Mouse (Mus musculus) ovary, postnatal 36 days (tissue): ENCODE measurements around the gene Olfr60.

ENCODE experiments used
- DNase-seq: peaks from one replicate; pipeline ENCODE4 v3.0.0; 2022; ENCODE audit warnings: low spot score, mixed read lengths

Olfr60 gene

DNA sequence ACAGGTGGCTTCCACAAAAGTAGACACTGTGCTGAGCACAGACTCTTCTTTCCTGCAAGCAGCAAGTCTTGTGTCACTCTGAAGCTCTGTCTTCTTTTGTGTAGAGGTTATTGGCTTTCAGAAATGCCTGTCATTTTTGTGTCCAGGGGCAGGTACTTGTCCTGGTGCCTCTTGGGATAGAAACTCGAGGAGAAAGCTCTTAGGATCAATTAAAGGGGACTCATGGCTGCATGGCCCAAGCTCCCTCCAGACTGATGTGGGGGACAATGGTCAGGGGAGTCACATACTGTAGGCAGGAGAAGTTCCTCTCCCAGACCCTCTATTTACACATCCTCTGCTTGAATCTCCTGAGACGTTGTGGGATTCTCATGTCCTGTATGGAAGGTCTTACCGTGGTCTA lies at the start of gene Olfr60:
Gene Olfr60, minus strand, starts transcription at position 101 of the 400 bp plus-strand sequence.
- DNase-seq, result no peak

DNA sequence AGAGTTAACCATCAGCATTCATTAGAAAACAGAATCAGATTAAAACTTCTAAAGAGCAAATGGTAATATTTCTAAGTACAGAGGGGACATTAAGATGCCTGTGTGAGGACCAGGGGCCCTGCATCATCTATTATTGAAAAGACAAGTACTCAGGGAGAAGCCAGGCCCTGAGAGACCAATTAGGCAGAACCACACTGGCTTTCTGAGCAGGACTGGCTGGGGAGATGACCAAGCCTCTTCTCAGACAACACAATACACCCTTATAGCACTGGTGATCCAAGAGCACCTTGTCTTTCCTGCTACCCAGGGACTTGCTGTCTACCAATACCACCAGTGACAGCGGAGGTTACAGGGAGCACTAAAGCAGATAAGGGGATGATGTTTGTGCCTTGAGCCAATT lies 41.3 kb upstream of the Olfr60 start, which contains the start of gene Olfr531:
Gene Olfr531, minus strand, starts transcription at position 101 of the 400 bp plus-strand sequence.
- no peak for DNase-seq

DNA sequence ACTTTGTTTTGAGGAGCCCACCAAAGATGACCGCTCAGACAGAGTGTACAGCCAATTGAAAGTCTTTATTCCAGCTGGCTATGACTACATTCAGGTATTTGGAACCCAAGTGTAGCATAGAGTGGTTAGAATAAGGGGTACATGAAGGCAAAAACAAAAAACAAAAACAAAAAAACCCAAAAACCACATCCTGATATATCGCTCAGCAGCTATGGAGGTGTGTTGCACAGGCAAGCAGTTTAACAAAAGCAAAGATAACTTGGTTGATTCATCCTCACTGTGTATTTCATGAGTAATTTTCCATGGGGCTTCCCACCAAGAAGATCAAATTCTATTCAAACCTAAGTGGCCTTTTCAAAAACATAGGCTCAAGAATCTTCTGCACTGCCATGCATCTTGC lies 15.4 kb upstream of the Olfr60 start:
- DNase-seq, result no peak

DNA sequence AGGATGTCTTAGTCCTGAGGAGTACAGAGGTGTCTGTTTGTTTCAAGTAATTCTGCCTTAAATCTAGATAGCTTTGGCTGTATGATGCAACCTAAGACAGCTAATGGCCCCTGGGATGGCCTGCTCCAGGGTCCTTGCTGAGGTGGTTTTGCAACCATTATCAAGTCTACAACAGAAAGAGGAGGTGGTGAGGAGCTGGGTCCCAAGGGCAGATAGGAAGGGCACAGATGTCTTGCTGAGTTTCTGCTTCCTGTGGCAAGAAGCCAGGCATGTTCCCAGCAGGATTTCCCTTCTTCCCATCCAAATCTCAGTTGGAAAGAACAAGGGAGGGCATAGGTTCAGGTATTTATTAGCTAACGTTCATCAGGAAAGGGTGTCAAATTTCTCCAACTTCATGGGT lies 14.8 kb upstream of the Olfr60 start, which contains the start of gene Olfr530:
Gene Olfr530, minus strand, starts transcription at position 101 of the 400 bp plus-strand sequence.
- no peak for DNase-seq

DNA sequence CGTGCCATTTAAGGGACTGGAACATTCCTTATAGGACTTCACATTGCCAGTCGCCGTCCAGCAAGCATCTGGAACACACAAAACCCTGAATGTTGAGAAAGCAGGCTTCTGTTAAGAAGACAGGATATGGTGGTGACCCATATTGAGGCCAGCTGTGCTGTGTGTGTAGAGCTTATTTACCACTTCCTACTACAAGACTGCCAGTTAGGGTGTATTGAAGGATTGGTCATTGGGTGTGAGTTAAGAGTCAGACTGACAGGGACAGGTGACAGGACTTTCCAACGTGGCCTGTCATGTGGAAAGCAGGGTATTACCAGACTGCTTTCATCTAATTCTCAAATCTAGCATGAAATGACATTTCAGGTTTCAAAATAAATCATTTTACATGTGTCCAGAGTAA lies 12.8 kb upstream of the Olfr60 start:
- DNase-seq, result no peak

DNA sequence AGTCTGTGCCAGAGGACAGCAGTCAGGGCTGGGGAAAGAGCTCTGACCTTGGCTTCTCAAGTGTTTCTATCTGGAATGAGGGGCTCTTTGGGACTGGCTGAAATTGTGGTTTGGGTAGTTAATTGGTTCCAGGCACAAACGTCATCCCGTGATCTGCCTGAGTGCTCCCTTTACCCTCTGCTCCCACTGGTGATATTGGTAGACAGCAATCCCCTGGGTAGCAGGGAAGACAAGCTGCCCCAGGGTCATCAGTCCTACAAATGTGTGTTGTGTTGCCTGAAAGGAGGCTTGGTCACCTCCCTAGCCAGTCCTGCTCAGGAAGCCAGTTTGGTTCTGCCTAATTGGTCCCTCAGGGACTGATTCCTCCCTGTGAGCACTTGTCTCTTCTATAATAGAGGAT lies 27.8 kb downstream of the Olfr60 start, which contains the start of gene Olfr527:
Gene Olfr527, plus strand, starts transcription at position 301 of the 400 bp plus-strand sequence.
- no peak for DNase-seq

DNA sequence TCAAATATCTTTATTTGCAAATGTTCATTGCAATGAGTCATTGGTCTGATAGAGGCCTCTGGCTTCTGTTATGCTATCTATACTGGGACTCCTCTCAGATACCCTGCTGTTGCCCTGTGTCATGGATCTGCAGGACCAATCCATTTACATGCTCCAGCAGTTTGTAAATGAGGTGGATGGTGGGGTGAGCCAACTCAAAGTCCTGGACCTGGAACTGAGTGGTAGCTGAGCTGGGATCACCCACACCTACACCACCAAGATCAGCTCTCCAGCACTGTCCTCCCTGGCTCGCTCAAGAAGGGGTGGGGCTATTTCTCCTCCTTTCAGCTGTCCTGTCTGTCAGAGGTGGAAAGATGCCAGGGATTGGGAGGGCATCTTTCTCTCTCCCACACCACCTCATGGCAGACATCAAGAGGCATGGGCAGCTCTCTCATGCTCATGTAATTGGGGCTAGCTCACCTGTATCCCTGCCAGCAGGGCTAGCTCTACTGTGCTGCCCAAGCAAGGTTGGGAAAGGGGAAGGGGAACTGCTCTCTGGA lies 31.6 kb downstream of the Olfr60 start:
- DNase-seq, result no peak

DNA sequence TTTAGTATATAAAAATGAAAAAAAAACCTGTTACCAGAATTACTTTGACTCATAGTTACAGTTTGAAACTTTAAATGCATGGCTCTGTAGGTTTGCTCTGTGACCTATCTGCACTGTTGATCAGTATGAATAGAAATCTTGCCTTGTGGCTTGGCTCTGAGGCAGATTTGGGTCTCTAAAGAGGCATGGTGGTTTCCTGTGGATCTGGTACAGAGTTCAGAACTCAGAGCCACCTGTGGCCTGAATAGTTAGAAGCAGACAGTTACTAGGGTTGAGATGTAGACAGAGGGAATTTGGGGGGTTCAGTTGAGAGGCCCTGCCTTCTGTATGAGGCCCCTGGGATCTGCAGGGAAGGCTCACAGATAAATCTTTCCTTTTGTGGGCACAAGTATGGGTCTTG lies 40.3 kb downstream of the Olfr60 start:
- no peak for DNase-seq

DNA sequence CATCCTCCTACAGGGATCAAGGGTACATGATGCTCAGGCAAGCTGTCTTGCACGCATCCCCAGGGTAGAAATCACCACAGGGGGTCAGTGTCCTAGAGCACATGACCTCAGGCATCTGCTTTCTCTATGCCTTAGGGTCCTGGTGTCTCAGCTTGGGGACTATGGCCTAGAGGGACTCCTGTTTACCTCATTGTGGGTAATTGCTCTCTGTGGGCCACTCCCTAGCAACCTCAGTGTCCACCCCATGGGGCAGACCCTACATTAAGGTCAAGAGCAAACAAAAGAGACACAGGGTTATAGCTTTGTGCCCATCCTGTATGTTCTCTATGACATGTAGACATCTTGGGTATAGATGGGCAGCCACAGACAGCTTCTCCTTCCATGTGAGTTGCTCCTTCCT lies 40.9 kb downstream of the Olfr60 start, which contains the start of gene Olfr525:
Gene Olfr525, plus strand, starts transcription at position 301 of the 400 bp plus-strand sequence.
- no peak for DNase-seq

DNA sequence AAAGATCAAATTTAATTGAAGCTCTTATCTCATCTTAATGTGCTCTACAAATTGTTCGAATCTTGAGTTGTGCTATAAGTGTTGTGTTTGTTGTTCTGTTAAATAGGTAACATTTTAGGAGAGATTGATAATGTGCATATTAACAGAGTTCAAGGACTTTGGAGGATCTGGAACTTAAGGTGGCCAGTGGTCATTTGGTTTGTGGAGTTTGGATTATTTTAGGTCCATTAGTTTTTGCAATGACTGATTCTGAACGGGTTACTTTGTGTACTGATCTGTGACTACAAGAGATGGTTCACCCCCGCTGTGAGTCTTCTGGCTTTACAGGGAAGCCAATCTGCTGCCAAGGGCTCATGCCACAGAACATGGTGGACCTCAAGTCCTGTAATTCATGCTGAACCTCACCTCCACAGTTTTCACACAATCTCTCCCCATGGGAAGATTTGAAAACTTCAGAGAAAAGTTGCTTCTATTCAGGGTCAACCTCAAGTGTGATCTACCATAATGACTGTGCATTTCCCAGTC lies 41.5 kb downstream of the Olfr60 start:
- no peak for DNase-seq

DNA sequence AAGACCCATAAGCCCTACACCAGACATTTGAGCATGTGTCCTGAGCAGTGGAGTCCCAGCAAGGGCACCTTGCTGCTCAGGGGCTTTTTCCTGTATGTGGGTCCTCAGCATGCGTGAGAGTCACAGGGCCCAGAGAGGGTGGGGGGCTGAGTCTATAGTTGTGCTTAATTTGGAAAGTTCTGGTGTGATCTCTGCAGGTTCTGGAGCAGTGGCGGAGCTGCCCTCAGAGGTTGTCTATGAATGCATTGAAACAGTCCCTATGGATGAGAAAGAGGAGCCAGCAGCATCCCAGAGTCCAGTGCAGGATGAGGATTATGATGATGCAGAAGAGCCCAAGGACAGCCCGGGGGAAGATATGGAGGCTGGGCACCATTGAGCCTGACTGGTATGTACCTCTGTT lies 62.1 kb downstream of the Olfr60 start:
- no peak for DNase-seq

DNA sequence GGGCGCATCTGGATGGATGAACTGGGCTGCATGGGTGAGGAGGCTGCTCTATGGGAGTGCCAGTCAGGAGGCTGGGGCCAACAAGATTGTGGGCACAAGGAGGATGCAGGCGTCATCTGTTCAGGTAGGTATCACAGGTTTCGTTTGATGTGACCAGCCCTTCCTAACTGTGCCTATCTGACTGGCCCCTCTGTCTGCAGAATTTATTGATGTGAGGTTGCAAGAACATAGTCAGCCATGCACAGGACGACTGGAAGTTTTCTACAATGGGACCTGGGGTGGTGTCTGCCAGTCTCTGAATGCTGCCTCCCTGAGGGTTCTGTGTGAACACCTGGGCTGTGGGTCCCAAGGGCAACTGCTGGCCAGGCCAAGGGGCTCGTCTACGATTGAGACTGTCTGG lies 64.6 kb downstream of the Olfr60 start:
- no peak for DNase-seq

DNA sequence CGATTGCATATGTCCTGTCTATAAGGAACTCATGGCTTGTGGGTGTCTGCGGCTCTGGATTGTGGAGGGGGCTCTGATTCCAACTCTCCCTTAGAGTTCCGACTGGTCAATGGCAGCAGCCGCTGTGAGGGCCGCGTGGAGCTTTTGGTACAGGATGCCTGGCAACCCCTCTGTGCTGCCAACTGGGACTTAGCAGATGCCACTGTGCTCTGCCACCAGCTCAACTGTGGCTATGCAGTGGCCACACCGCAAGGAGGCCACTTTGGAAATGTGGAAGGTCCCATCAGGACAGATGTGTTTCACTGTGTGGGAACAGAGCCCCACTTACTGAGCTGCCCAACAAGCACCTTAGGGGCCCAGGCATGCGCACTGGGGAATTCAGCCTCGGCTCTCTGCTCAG lies 65.7 kb downstream of the Olfr60 start:
- DNase-seq, result no peak
